Mouse (Mus musculus) left cerebral cortex, postnatal 14 days (tissue): ENCODE results near the gene Blmh. TPM values are rescaled to one million over a fixed set of nuclear protein-coding genes. Genes with fewer than 3 reads are reported as not detected.

Experiments
- DNase-seq, 2 experiments: peaks; one replicate each; pipeline ENCODE4 v3.0.0; 2021 to 2022; ENCODE audit warnings: low spot score in 2 of 2, mixed read lengths in 1 of 2
- intact Hi-C: fragments of 180-260 bp; cut with DNase I; formaldehyde crosslinking; loops from one replicate; pipeline ENCODE4 v1.15.1; 2025
- total RNA-seq, 2 experiments: library from RNA; stranded (reverse); gene quantifications; 2 replicates each; pipeline ENCODE4 v1.2.3; 2021

Blmh gene
- total RNA-seq, 2 experiments from 2014 or later, result 71.9 to 79.7 TPM

DNA sequence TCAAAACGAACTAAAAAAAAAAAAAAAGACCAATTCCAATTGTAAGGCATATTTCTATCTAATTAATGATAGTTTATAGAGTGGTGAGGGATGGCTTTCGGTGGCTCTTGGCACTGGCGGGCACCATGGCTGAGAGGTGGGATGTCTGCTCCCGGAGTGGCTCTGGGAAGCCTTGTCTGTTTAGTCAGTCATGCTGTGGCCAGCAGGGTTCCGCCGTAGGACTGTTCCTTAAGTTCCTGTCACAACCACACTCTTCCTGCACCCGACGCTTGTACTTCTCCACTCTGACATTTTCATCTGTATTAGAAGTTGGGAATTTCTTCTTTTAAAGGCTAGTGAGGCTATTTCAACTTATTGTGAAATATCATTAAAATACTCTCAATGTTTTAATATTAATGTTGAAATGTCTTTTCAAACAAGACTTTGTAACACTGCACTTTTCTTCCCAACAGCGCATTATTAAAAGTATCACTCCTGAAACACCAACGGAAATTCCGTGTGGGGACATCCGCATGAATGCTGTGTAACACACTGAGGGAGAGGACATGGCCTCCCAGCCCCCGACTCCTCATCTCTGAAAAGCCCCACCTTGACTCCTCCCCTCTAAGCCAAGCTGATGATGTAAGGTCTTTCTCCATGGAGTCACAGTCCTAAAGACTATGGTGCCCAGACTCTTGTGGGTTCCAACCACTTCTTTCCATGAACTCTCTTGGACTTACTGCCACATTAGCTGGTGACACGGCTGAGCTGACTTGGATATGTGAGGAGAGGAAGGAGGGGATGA is 106.7 kb downstream of the Blmh start:
- intact Hi-C loops, result no loop called here
- DNase-seq, result no peak

Other genes starting within 250 kb of the Blmh start
- gene Trarg1, start 245.0 kb upstream of the Blmh start, total RNA-seq, result under 1 TPM; 0.61 to 0.75 TPM
- 10 to 100 TPM; 43.2 to 46.4 TPM for gene Gosr1, start 161.2 kb upstream of the Blmh start, total RNA-seq
- gene Cpd, start 77.8 kb upstream of the Blmh start, total RNA-seq, result 10 to 100 TPM; 63.4 to 64.6 TPM
- not detected for gene Tmigd1, start 22.6 kb upstream of the Blmh start, total RNA-seq
- not detected for gene Slc6a4, start 73.8 kb downstream of the Blmh start, total RNA-seq
- 10 to 100 TPM; 13.7 to 16.1 TPM for gene Nsrp1, start 153.6 kb downstream of the Blmh start, total RNA-seq